Mouse (Mus musculus): ENCODE results near the gene Arl6. TPM values are rescaled to one million over a fixed set of nuclear protein-coding genes. Genes with fewer than 3 reads are reported as not detected.

The Arl6 gene
- total RNA-seq, 2 experiments from 2014 or later = 2.7 TPM; not detected in 1

DNA sequence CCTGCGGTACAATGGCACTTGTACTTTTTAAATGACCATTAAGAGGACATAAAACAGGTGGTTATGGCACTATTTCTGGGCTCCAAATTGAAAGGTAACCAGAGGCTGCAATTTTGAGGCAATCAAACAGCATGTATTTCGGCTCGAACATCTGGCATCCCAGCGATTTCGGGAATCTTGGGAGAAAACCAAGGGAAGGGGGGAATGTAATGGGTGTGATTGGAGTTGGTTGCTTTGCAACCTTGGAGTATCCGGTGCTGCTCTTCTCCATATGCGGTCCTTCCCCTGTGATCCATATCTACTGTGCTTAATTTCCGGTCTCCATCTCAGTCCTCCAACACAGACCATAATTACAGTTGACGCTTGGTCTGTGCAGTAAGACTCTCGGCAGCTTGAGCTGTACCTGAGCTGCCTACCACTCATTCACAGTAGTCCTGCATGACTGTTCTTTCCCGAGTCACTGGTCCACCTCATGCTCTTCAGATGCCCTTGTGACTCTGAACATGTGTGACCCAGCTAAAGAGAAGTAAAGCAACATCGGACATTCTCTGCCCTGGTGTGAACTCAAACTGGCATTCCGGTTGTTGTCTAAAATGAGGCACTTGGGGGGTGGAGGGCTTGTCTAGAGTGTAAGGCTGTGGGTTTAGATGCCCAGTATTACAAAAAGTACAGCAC lies 50.7 kb downstream of the Arl6 start:
- no peak for ATAC-seq (replicated peaks; ENCODE audit: low FRiP score, poor library complexity, severe bottlenecking)

DNA sequence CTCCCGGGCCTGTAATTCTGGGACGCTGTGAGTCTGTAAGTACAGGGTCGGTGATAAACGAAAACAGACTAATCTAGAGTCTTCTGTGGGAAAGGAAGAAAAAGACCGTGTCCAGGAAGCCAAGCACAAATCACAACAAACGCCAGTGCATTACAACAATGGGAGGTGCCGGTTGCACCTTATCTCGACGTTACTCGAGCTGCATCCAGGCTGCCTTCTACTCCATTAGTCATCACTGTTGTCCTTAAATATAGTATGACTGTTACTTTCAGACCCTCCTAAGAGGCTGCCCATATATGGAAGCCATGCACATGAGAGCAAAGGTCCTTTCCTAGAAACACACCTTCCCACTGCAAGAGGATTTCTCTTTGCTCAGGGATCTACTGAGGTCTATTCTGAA lies 51.4 kb downstream of the Arl6 start:
- ATAC-seq (replicated peaks; ENCODE audit: low FRiP score, poor library complexity, severe bottlenecking) = no peak

DNA sequence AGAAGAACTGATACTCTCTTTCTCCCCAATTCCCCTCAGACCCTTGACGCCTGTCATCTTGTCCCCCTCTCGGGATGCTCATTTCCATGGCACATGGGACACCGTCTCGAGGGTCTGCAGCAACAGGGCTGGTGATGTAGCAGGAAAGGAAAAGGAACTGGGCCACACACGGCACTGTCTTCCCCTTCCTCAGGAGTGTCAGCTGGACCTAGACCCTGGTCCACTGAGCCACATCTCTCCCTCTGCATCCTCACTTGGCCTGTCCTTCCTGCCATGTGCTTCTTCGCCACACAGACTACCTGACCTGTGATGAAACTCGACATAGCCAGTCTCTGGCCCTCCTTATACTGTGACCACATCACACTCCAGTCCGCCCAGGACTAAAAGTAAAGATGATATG lies 52.3 kb downstream of the Arl6 start:
- no peak for ATAC-seq (replicated peaks; ENCODE audit: low FRiP score, poor library complexity, severe bottlenecking)

DNA sequence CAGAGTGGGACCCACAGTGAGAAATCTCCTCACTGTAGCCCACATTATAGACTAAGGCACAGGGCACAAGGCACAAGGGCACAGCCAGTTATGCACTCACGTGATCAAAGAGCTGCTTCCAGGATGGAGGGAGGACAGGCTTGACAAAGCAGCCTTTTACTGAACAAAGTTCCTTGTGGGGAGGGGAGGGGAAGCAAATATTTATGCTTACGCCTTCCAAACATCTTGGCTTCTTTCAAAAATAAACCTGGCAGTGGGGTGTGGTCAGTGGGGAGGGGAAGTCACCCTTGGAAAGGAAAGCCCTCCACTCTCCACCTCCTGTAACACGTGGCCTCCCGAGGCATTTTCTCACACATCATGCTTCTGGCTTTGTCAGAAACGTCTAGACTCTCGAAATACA lies 52.9 kb downstream of the Arl6 start:
- ATAC-seq (replicated peaks; ENCODE audit: low FRiP score, poor library complexity, severe bottlenecking) = no peak

DNA sequence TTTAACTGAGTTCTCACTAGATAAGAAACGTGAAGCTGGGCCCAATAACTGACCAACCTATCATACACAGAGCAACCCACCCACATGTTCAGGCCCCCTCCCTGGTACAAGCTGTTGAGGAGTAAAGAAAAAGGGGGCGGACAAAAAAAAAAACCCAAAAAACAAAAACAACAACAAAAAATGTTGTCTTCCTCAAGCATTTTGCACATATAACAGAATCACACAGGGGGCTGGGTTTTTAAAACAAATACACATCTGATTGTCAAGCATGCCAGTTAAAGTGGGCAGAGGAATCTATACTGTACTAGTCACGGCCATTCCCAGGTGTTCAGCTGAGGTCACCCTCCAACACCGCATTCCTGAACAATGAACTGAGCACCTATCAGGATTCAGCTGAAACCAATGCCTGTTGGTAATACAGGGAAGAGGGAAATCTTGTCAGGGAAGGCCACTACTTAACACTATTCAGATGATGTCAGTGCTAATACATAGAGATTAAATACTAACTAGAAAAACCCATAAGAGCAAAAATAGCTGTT lies 53.4 kb downstream of the Arl6 start:
- ATAC-seq (replicated peaks; ENCODE audit: low FRiP score, poor library complexity, severe bottlenecking) = no peak

DNA sequence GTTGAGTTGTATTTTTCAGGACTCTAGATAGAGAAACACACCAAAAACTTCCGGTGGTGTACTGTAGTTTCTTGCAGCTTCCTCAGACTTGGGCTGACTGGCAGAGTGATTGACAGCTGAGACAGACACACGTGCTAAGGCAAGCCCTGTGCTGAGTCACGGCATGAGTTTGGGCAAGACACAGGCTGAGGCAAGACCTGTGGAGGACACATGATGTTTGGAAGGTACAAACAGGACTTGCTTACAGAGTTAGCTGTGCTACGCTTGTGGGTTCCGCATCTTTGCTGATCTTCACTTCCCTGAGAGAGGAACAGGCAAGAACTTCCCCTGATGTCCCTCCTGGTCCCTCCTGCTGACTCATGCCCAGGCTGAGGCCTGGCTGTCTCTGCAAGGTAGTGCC lies 55.7 kb downstream of the Arl6 start:
- ATAC-seq (replicated peaks; ENCODE audit: low FRiP score, poor library complexity, severe bottlenecking) = no peak

DNA sequence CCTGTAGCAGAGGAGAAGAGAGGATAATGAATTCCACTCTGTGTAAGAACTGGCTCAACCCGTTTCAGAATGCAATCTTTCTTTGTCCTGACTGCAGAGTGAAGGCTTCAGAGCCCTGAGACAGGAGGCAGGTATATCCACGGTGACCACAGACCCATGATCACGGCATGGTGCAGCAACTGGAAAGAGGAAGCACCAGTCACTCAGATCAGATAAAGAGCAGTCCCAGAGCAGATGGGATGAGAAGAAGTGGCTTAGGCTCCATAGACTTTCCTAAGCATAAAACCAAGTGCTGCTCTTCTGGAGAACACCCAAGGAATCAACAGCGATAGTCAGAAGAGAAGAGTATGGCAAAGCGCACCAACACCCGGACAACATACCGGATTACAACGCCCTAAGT lies 60.0 kb downstream of the Arl6 start:
- no peak for ATAC-seq (replicated peaks; ENCODE audit: low FRiP score, poor library complexity, severe bottlenecking)

DNA sequence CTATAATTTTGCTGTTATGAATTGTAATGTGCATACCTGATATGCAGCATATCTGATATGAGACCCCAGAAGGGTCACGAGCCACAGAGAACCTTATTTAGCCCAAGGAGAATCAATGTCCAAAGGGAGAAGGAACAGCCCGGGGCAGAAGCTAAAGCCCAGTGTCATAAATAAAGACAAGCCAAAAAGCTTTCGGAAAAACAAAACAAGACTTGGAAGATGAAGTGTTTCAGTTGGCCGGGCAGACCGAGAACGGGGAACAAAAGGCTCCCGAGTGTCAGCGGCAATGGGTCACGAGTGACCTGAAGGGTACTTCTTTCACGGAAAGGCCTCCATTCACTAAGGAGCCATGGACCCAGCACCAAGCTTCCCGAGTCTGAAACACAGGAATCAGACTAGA lies 65.2 kb downstream of the Arl6 start:
- no peak for ATAC-seq (replicated peaks; ENCODE audit: low FRiP score, poor library complexity, severe bottlenecking)

DNA sequence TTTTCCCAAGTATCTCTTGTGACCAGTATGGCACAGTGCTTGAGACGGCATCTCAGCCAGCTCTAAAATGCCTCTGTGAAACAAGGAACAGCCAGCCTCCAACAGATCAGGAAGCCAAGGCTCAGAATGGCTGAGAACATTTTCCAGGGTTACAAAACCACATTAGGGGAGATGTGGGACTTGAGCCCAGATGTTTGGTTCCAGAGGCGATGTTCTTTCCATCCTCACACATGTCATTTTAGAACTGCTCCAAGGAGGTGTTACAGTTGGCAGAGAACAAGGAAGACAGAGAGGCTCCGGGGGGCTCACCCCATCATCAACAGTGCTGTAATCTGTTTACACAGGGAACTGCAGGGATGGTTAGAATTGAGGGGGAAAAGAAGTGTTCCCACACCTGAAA lies 66.5 kb downstream of the Arl6 start:
- ATAC-seq (replicated peaks; ENCODE audit: low FRiP score, poor library complexity, severe bottlenecking) = no peak

DNA sequence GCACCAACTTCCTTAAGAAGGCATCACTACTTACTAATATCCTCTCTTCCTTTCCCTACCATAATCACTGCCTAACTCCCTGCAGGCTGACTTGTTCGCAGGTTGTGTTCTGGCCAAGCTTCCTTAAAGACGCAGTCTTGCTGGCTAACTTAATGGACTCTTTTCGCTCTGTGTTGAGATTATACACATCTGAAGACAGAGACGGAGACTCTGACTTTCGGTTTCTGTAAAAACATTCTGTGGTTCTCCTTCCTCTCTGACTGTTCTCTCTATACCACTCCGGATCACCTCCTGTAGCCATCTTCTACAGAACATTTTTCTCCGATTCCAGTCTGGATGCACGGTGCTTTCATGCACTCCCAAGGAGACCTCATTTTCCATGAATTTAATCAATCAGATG lies 68.4 kb downstream of the Arl6 start:
- ATAC-seq (replicated peaks; ENCODE audit: low FRiP score, poor library complexity, severe bottlenecking) = no peak

DNA sequence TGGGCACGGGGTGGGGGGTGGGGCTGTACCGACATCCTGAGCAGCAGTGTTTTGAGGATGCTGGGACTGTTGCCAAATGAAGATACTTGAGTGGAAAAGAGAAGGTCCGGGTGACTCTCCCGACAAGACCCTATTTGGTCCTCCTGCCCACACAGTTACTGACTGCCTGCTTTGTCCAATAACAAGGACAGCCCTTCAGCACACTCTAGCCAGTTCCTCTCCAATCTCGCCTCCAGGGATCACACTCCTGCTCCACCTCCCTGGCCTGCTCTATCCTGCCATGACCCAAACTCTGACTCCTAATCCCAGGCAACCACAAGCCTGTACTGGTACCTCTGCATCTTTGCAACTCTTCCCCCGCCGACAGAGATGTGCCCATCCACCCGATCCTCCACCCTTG lies 69.4 kb downstream of the Arl6 start:
- no peak for ATAC-seq (replicated peaks; ENCODE audit: low FRiP score, poor library complexity, severe bottlenecking)

DNA sequence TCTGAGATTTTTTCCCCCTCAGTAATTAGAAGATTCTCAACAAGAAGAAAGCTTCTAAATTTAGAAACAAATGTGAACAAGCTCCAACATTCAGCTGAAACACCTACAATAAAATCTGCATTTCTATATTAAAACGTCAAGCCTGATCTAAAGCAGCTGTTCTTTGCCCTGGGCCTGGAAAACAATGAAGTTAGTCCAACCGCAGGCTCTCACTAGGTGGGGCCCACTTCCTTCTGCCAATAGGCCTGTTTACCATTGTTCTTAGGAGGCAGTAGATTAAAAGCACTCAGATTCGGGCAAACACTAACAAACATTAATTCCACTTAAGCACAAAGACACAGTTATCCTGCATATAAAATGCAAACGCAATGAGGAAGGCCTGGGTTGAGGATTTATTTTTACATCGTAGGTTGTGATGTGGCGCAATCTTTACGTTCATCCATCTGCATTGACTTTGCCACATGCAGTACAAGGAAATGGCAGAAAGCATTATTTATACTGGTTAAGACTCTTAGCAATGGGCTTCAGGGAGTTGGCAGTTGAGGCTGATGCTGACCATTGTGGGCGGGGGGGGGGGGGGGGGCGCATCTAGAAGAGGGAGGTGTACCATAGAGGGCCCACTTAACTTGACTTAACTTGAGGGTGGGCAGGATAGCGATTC lies 71.3 kb downstream of the Arl6 start:
- no peak for ATAC-seq (replicated peaks; ENCODE audit: low FRiP score, poor library complexity, severe bottlenecking)

DNA sequence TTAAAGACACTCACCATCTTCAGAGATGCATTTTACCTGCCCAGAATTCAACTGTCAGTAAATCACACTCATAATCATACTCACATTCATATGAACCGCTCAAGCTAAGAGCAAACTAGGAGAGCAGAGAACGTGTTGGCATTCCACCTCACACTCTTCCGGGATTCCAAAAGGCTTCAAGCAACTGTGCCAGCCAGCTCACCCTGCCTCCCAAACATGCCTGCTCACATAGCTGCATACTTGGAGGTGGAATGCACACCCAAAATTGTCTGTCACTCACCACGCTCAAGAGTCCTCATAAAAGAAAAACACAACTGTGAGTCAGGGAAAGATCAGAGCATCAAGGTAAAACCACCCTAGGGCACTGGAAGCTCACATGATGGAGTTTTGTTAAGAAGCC lies 72.8 kb downstream of the Arl6 start:
- no peak for ATAC-seq (replicated peaks; ENCODE audit: low FRiP score, poor library complexity, severe bottlenecking)

DNA sequence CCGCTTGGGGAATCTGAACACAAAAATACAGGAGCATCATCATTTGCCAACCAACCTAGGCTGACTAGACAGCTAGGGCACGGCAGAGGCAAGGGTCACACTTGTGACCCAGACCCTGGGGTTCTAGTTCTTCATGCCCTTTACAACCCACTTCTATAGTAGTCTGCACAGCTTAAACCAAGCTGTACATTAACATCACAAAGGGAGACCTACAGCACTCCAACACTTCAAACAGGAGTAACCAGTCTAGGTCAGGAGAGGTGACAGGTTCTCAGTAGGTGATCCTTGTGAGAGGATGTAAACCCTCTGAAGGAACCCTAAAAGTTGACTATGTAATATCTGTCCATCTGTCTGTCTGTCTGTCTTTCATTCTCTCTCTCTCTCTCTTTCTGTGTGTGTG lies 73.6 kb downstream of the Arl6 start:
- ATAC-seq (replicated peaks; ENCODE audit: low FRiP score, poor library complexity, severe bottlenecking) = no peak

DNA sequence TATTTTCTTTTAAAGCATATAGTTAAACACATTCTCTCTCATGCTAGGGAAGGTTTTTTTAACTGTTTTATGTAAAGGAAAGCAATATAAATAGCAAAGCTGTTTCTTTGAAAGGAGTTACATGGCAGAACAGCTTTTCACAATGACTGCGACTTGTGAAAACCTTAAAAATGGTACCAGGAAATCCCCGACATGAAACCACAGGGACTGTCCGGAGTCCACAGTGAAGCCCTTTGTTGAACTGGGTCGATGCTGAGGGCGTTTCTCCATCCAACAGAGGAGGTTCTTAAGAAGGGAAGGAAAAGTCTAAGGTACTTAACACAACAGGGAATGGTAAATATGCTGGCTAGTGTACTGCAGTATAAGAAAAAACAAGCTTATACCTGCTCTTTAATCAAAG lies 75.2 kb downstream of the Arl6 start:
- no peak for ATAC-seq (replicated peaks; ENCODE audit: low FRiP score, poor library complexity, severe bottlenecking)

Other genes with a start within 250 kb of the Arl6 start
- gene Gabrr3, start 232.1 kb downstream of the Arl6 start, total RNA-seq (2015; ENCODE audit: low replicate concordance) = not detected in 2 replicates
- gene Gabrr3, start 232.1 kb downstream of the Arl6 start, total RNA-seq (2017; ENCODE audit: low replicate concordance) = not detected in 2 replicates
- gene Riox2, start 167.6 kb downstream of the Arl6 start, total RNA-seq (2015; ENCODE audit: low replicate concordance) = 2.5 and 10.2 TPM in 2 replicates
- 8.6 and 12.8 TPM in 2 replicates for gene Riox2, start 167.6 kb downstream of the Arl6 start, total RNA-seq (2017; ENCODE audit: low replicate concordance)
- 5.4 and 5.6 TPM in 2 replicates for gene Crybg3, start 38.4 kb downstream of the Arl6 start, total RNA-seq (2015; ENCODE audit: low replicate concordance)
- 2.8 and 4.5 TPM in 2 replicates for gene Crybg3, start 38.4 kb downstream of the Arl6 start, total RNA-seq (2017; ENCODE audit: low replicate concordance)